Mouse (Mus musculus): Measurements from ENCODE around the gene Glb1.
"Not testable (repeated sequence)": the region's sequence is repeated elsewhere in the genome, so short reads cannot be mapped to it uniquely, and the experiment has no call there.

Glb1 gene

GRCm38 (mm10) chr9:114518812-114519477, 118.1 kb downstream of the Glb1 start:
- in situ Hi-C loops (cut with MboI; ENCODE audit: unreplicated experiment in 2 of 2): no loop called here

- in situ Hi-C loops (cut with MboI; ENCODE audit: unreplicated experiment in 2 of 2): not testable (repeated sequence)
Observed at GRCm38 (mm10) chr9:114520529-114520928, 119.7 kb downstream of the Glb1 start.

GRCm38 (mm10) chr9:114522041-114522440, 121.2 kb downstream of the Glb1 start:
- in situ Hi-C loops (cut with MboI; ENCODE audit: unreplicated experiment in 2 of 2): no loop called here

GRCm38 (mm10) chr9:114522501-114522900, 121.6 kb downstream of the Glb1 start:
- in situ Hi-C loops (cut with MboI; ENCODE audit: unreplicated experiment in 2 of 2): no loop called here
